Mouse (Mus musculus): ENCODE measurements at regions not wholly inside any gene's neighbourhood (a gene's known extent, or its start where the extent isn't known, plus 50 kb on each side); places are given as distances from the start of the nearest gene placed in this dataset.

DNA sequence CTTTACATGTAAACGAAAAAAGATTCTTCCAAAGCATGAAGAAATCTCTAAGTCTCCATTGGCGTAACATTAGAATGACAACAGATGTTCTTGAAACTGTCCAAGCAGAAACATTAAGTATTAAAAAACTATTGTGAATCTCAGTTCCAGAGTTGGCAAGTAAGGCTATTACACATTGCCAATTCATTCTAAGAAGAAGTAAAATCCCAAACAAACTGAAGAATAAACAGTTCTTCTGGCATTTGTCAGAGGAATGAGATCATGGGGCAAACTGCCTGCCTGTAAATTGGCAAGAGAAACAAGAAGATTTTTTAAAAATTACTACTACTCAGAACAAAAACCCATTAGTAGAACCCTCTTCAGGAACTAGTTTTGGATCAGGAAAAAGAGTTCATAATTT, 680.1 kb downstream of the Nova1 start:
- no peak for TF ChIP-seq CTCF (IDR thresholded peaks at IDR 0.05; ENCODE audit: low read depth, low read length)
- no peak for TF ChIP-seq POLR2A (IDR thresholded peaks at IDR 0.05; ENCODE audit: extremely low read depth, insufficient read depth, low read length)
